Mouse (Mus musculus): Measurements from ENCODE around the gene Cd24a. TPM values are rescaled to one million over a fixed set of nuclear protein-coding genes. Genes with fewer than 3 reads are reported as not detected.
A peak's percentile ranks its signal among the peaks of the same experiment; 100 is the strongest.

Gene Cd24a
- total RNA-seq (2021): 1 to 10 TPM; 5.8 to 6.1 TPM
- long read RNA-seq, experiment 1, partial matches to known transcripts: 0 of 1 reads
- long read RNA-seq, experiment 1, other reads (novel, unspliced or antisense): 0 of 1 reads
- long read RNA-seq, experiment 2, partial matches to known transcripts: 0 of 4 reads
- long read RNA-seq, experiment 2, other reads (novel, unspliced or antisense): 0 of 4 reads

GRCm38 (mm10) chr10:43577997-43578331 is at the start of gene Cd24a:
Gene Cd24a, plus strand, starts transcription at chr10:43578284.
- DNase-seq (ENCODE audit: low spot score in 2 of 2): no peak

- DNase-seq (ENCODE audit: low spot score in 2 of 2): no peak
These were observed 43.7 kb upstream of the Cd24a start for GRCm38 (mm10) chr10:43534382-43534781.

DNA sequence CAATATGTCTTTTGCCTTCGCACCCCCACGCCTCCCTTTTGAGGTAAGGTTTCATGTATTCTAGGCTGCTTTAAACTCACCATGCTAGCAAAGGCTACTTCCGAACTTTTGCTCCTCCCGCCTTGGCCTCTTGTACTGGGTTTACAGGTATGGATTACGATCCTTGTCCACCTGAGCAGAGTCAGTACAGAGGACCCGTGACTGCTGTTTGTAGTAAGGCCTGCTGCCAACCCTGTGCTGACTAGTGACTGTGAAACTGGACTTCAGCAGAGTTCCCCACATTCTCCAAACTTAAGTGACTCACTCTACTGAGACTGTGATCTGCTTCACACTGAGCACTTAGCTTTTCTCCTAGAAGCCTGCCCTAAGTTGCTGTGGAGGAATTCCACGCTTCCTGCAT is 40.4 kb upstream of the Cd24a start:
- no peak for DNase-seq (ENCODE audit: low spot score in 2 of 2)

GRCm38 (mm10) chr10:43538831-43539230 is 39.3 kb upstream of the Cd24a start:
- no peak for DNase-seq (ENCODE audit: low spot score in 2 of 2)

DNA sequence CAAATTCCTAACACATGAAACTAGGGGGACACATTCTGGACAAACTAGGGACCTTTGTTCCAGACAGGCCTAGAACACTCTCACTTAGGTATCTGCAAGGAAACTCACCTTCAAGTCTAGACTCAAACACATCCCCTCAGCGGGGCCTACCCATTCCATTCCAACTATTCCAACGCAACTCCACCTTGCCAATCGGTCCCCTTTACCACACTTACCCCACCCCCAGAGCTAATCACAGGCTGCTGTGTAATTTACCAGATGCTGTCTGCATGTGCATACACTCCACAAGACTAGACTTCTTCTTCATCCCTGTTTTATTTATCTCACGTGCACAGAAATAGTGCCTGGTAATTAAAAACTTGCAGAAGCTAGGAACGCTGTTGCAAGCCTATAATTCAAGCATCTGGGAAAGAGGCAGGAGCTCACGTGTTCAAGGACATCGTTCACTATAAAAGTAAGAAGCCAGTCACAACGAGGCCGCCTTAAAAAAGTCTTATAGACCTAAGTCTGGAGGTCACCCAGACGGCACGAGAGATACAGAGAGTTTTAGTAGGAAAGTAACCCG is 38.3 kb upstream of the Cd24a start:
- no peak for DNase-seq (ENCODE audit: low spot score in 2 of 2)

DNA sequence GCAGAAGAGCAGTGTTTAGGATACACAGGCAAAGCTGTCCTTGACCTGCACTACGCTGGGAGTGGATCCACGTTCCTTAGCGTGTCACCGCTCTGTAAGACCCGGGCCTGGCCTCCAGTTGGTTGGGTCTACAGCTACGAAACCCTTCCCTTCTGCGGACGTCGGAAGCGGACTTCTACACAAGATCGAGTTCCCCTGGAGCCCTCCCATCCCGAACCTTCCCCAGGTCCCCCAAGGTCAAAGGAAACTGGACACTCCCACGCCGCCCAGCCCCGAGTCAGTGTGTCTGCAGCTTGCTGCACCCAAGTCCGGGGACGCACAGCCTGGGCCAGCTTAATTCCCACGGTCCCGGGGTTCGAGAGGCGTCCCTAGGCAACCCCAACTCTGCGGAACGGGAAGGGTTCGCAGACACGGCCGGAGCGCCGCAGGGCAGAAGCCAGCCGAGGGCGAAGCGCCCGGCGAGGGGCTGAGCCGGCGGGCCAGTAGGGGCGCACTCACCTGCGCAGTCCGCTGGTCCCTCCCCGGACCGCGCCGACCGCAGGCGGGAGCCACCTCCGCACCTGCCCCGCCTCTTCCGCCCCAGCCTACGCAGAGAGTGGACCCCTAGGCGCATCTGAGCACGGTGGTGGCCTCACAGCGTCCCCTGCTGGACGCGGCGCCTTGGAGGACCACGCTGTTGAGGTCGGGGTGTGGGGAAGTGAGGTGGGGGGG is 37.5 kb upstream of the Cd24a start, which contains the start of gene 1700021F05Rik:
1700021F05Rik (minus strand) TSS at position 553 of the 711 bp plus-strand sequence.
- DNase-seq (ENCODE audit: low spot score in 2 of 2): peak; percentile 94 to 96

DNA sequence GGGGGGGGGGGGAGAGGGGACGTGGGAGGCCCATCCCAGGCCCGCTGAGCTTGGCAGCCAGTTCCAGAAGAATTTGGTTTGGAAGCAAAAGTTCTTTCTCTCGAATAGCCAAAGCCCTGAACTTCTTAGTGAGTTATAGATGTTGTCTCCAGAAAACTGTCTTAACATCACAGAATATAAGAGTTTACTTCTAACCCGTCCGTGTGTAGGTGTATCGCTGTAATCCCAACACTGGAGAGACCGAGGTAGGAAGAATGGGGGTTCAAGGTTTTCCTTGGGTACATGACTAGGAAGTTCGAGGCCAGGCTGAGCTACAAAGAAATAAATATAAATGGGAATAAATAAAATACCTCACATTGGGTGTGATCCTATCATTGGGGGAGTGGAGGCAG is 36.9 kb upstream of the Cd24a start:
- no peak for DNase-seq (ENCODE audit: low spot score in 2 of 2)

DNA sequence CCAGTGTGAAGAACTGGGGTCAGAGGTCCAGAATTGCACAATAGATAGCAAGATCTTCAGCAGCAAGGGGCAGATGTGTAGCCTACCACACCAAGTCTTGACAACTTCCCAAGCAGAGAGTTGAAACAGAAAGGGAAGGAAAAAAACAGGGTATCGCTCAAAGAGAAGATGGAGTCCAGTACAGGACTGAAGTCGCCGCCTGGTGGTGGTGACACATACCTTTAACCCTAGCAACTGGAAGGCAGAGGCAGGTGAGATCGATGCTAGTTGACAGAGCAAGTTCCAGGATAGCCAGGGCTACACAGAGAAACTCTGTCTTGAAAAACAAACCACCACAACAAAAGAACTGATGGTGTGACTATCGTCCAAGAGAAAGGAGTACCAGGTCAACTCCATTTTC is 28.7 kb upstream of the Cd24a start:
- DNase-seq (ENCODE audit: low spot score in 2 of 2): no peak

DNA sequence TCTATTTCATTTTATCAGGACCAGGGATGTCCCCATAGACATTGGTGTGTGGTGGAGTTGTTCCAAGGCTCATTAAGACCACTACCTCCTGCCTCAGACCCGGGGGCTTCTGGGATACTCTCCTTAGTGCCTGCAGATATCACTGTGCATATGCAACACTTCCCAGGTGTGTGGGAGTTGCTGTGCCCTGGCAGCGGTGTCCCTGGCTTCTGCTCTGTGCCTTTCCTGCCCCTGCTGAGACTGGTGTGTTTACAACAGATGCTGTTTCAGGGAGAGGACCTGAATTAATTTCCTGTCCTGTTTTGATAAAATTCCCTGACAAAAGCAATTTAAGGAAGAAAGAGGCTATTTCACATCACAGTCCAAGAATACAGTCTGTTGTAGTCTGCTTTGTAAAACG is 27.2 kb upstream of the Cd24a start:
- no peak for DNase-seq (ENCODE audit: low spot score in 2 of 2)

DNA sequence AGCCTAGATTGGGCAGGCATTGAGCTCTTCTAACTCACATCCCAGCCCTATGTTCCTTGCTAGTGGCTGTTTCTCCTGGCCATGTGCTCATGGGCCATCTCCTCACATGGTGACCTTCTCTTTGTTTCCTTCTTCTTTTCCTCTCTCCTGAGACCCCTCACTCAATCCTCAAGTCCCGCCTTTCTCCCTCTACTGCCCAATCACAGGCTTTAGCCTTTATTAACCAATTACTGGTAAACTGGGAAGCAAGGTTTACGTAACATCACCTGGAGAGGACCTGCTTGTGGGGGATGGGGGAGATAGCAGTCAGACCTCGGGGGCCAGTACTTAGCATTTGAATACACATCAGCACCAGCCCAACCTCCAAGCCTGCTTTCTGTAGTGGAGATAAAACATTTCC is 26.7 kb upstream of the Cd24a start:
- DNase-seq (ENCODE audit: low spot score in 2 of 2): no peak

- DNase-seq (ENCODE audit: low spot score in 2 of 2): no peak
These were observed 20.4 kb upstream of the Cd24a start for GRCm38 (mm10) chr10:43557630-43558165.

DNA sequence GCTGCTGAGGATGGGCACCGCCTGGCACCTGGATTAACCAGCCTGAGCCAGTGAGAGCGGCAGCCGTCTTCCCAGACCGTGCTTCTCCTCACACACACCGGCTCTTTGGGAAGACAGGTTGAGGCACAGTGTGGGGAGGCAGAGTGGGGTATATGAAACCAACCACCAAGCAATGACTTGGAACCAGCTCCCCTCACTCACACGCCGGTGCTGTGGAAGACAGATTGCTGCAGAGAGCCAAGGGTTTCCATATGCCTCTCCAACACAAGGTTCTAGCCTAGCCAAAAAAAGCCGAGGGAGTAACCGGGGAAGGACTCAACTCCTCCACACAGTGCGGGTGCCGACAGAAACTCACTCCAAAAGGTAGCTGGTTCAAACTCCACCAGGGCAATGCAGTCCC is 18.8 kb upstream of the Cd24a start:
- no peak for DNase-seq (ENCODE audit: low spot score in 2 of 2)

DNA sequence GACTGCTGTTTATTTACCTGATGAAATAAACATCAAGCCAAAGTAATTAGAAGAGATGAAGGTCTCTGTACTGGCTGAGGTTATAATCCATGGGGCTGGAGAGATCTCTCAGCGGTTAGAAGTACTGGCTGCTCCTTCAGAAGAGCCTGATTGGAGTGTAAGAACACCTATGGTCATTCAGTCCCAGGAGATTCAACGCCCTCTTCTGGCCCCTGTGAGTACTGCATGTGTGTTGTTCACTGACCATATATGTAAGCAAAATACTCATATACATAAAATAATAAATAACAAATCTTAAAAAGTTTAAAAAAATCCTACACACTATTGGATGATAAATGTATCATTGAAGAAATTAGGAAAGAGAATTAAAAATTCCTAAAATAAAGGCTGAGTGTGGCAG is 17.3 kb upstream of the Cd24a start:
- DNase-seq (ENCODE audit: low spot score in 2 of 2): no peak

DNA sequence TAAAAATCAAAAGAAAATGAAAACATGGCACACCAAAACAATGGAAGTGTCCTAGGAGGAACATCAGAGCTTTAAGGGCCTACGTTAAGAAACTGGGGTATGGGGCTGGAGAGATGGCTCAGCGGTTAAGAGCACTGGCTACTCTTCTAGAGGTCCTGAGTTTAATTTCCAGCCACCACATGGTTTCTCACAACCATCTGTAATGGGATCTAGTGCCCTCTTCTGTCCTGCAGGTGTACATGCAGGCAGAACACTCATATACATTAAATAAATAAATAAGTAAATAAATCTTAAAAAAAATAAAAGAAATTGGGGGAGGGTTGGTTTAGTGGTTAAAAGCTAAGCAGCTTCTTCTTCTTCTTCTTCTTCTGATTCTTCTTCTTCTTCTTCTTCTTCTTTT is 16.8 kb upstream of the Cd24a start:
- DNase-seq (ENCODE audit: low spot score in 2 of 2): no peak

GRCm38 (mm10) chr10:43574352-43574751 is 3.7 kb upstream of the Cd24a start:
- no peak for DNase-seq (ENCODE audit: low spot score in 2 of 2)

GRCm38 (mm10) chr10:43574956-43575355 is 3.1 kb upstream of the Cd24a start:
- DNase-seq (ENCODE audit: low spot score in 2 of 2): peak; percentile 76 to 86

GRCm38 (mm10) chr10:43577299-43577996 is 636 bp upstream of the Cd24a start:
- no peak for DNase-seq (ENCODE audit: low spot score in 2 of 2)

DNA sequence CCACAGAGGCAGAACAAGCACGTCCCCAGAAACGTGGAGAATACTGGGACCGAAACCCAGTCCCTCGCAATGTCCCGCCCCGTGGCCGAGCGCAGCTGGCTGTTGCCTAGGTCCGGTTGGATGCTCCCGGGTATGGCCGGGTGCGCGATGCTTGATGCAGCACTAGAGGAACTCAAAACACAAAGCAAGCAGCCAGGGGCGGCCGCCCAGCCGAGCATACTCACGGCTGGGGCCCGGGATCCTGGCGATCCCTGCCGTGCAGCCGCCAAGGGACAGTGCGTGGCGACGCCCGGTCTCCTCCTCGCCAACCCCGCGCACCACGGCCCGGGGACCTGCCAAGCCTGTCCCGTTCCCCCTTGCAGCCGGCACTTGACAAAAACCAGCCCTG is 276 bp downstream of the Cd24a start:
- DNase-seq (ENCODE audit: low spot score in 2 of 2): peak in 1 of 2 experiments; percentile 21

DNA sequence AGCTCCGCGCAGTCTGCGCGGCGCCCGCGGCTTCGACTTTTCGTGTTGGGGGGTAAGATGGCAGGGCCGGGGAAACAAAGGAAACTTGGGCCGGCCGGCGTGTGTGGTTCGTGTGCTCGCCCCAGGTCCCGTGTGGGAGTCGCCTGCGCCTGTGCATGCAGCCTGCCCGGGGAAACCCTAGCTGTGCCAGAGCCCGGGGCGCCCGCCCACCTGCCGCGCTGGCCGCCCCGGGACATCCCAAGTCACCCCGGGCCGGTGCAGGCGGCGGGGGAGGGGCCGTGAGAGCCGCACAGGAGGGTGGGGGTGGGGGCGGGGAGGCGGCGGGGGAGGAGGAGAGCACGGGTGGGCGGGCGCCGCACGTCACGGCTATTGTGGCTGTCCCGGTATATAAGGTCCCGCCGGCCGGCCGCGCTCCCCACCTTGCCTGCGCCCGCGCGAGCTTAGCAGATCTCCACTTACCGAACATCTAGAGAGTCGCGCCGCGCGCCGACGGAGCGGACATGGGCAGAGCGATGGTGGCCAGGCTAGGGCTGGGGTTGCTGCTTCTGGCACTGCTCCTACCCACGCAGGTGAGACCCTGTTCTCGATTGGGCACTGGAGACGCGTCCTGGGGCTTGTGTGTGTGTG is 783 bp downstream of the Cd24a start:
- DNase-seq (ENCODE audit: low spot score in 2 of 2): no peak

DNA sequence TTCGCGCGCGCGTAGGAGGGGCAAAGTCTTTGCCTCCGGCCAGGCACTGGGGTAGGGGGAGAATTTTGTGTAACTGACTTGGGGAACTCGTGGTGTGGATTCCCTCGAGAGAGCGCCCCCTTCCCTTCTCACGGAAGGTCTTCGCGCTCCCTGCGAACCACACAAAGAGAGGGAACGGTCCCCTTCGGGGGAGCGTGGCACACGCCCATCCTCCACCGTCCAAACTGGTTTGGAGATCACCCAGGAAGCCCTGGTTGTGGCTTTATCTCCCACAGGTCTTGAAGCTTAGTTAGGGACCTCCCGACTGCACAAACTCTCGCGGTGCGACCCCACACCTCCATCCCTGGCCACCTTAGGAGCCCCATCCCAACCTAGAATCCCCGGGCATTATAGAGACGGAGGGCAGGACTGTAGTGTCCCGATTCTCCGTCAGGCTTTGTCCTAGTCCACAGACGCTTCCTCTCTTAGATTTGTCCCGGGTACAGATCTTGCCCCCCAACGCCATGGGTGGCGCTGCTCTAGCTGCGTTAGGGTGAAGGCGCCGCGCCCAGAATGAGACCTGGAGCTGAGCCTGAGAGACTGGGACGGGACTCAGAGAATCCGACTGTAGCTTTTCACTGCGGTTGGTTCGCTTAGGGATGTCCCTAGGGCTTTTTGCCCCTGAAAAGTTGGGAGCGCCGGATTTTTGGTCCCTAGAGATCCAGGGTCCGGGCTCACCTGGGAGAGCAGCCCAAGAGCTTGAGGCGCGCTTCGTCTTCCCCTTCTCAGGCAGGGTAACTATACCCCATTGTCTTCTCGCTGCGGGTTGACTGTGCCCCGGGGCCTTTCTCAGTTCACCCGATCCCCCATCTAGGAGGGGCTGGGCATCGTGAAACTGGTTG is 1.5 kb downstream of the Cd24a start:
- DNase-seq (ENCODE audit: low spot score in 2 of 2): no peak

Data from left cerebral cortex, adult 18-20 months (tissue).